Comparison of ENCODE assay signal across 27 mouse cellular contexts in the genomic region with DNA sequence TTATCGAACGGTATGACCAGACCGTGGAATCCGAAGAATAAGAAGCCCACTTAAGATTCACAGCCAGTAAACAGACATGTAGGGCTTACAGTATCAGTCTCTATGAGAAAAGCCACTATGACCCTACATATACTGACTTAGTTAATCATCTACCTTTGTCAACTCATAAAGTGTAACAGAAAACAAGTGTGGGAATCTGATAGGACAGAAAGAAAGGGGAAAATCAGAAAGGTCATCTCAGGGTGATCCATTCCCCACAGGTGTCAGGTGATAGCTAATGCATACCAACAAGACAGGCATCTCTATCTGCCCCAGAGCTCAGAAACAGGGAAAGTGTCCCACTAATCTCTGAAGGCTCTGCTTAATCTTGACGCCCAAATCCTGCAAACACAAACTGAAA. TPM values are rescaled to one million over a fixed set of nuclear protein-coding genes. Genes with fewer than 3 reads are reported as not detected.
DNase-seq lines count a peak whose midpoint lies in the region; ATAC-seq lines count a peak whose summit lies in the region.
"Had no signal": no experiment of that assay in that cellular context is flagged by ENCODE, and none has a peak within 500 bp of the region (broad histone marks: within the 10 kb centered on the region; RNA-seq: fewer than 3 reads in every experiment).

No protein-coding gene starts in this region.

- no peak overlapping the region for H3K4me3 ChIP-seq in kidney, embryonic 14.5 days (ENCODE audit: low read length)
- no peak overlapping the region for H3K4me3 ChIP-seq in liver, embryonic 16.5 days (ENCODE audit: low read depth, low read length)
- H3K4me3 ChIP-seq in liver, embryonic 11.5 days (ENCODE audit: low read depth, low read length): no peak overlapping the region
- no peak overlapping the region for H3K4me3 ChIP-seq in intestine, embryonic 16.5 days (ENCODE audit: low read length)
- H3K4me3 ChIP-seq: forebrain, embryonic 13.5 days; heart, embryonic 10.5 days; heart, embryonic 15.5 days; limb, embryonic 10.5 days; limb, embryonic 15.5 days; liver, embryonic 15.5 days; megakaryocyte, embryonic 14.5 days; midbrain, embryonic 13.5 days; stomach, embryonic 15.5 days had no signal

- H3K9ac ChIP-seq in kidney, embryonic 14.5 days (ENCODE audit: low read depth, low read length): no peak overlapping the region
- H3K9ac ChIP-seq in liver, embryonic 16.5 days (ENCODE audit: low read depth, low read length): no peak overlapping the region
- no peak overlapping the region for H3K9ac ChIP-seq in liver, embryonic 11.5 days (ENCODE audit: low read depth, low read length)
- H3K9ac ChIP-seq in intestine, embryonic 16.5 days (ENCODE audit: low read depth, low read length): no peak overlapping the region
- H3K9ac ChIP-seq: forebrain, embryonic 13.5 days; heart, embryonic 15.5 days; limb, embryonic 15.5 days; liver, embryonic 15.5 days; midbrain, embryonic 13.5 days; stomach, embryonic 15.5 days had no signal

- DNase-seq in kidney, adult 18-20 months: no peak
- DNase-seq in liver, embryonic 11.5 days (ENCODE audit: low spot score): no peak
- peak; percentile 59 for DNase-seq in large intestine, adult 2 months (ENCODE audit: low read depth, low spot score)
- no peak for DNase-seq in adrenal gland, adult (ENCODE audit: inconsistent age in 2 of 2, low spot score in 1 of 2)
- DNase-seq: adrenal gland, adult 2 months; adrenal gland, postnatal 36 days; B cell, adult 2 months; cerebellum, adult 8-10 months; cerebellum, postnatal 36 days; gastrocnemius, postnatal 25 days; lung, postnatal 4 days; retina, postnatal 1 day; right cerebral cortex, postnatal 14 days; thymus, postnatal 14 days had no signal

- H3K4me1 ChIP-seq in kidney, embryonic 14.5 days (ENCODE audit: control insufficient read depth, insufficient read depth, low read length): peaks cover 35% of the 10 kb centered on the region
- H3K4me1 ChIP-seq in liver, embryonic 16.5 days (ENCODE audit: control insufficient read depth, low read depth, low read length): peaks cover 2% of the 10 kb centered on the region; the same call in 1 of the 2 replicates
- H3K4me1 ChIP-seq in liver, embryonic 11.5 days (replicated peaks; ENCODE audit: control insufficient read depth, insufficient read depth, low read length): no peaks in the 10 kb centered on the region
- peaks cover 19% of the 10 kb centered on the region for H3K4me1 ChIP-seq in intestine, embryonic 16.5 days (ENCODE audit: control insufficient read depth, insufficient read depth, low read length)

- H3K9me3 ChIP-seq in kidney, embryonic 14.5 days (ENCODE audit: control insufficient read depth, low read length): no peaks in the 10 kb centered on the region
- H3K9me3 ChIP-seq in liver, embryonic 16.5 days (replicated peaks; ENCODE audit: control insufficient read depth, low read length): no peaks in the 10 kb centered on the region
- no peaks in the 10 kb centered on the region for H3K9me3 ChIP-seq in liver, embryonic 11.5 days (ENCODE audit: control insufficient read depth, low read length)
- no peaks in the 10 kb centered on the region for H3K9me3 ChIP-seq in intestine, embryonic 16.5 days (ENCODE audit: control insufficient read depth, low read length)
- H3K9me3 ChIP-seq: heart, embryonic 10.5 days; heart, embryonic 15.5 days; limb, embryonic 10.5 days; limb, embryonic 15.5 days; liver, embryonic 15.5 days; megakaryocyte, embryonic 14.5 days; midbrain, embryonic 13.5 days; stomach, embryonic 15.5 days had no signal

- peak overlapping the region; percentile 19; the same call in 1 of the 2 replicates for H3K4me2 ChIP-seq in kidney, embryonic 14.5 days (replicated peaks; ENCODE audit: low read depth, low read length)
- H3K4me2 ChIP-seq in liver, embryonic 16.5 days (ENCODE audit: low read depth, low read length): no peak overlapping the region
- no peak overlapping the region for H3K4me2 ChIP-seq in liver, embryonic 11.5 days
- H3K4me2 ChIP-seq in intestine, embryonic 16.5 days (ENCODE audit: low read depth, low read length): peak overlapping the region; percentile 30; the same call in 1 of the 2 replicates
- H3K4me2 ChIP-seq: forebrain, embryonic 13.5 days; heart, embryonic 15.5 days; limb, embryonic 15.5 days; liver, embryonic 15.5 days; midbrain, embryonic 13.5 days; stomach, embryonic 15.5 days had no signal

- 79% methylated on average over 5 of the region's 5 CpGs for WGBS in kidney, embryonic 14.5 days
- 72% methylated on average over 5 of the region's 5 CpGs for WGBS in liver, embryonic 16.5 days (ENCODE audit: insufficient replicate concordance)
- WGBS in liver, embryonic 11.5 days: 82% methylated on average over 5 of the region's 5 CpGs
- WGBS in intestine, embryonic 16.5 days: 67% methylated on average over 5 of the region's 5 CpGs
- 32% methylated on average over 5 of the region's 5 CpGs for WGBS in large intestine, adult 2 months

- H3K27ac ChIP-seq in kidney, embryonic 14.5 days (ENCODE audit: low read depth, low read length): peak overlapping the region; percentile 51; the same call in 1 of the 2 replicates
- no peak overlapping the region for H3K27ac ChIP-seq in liver, embryonic 16.5 days (ENCODE audit: low read length)
- H3K27ac ChIP-seq in liver, embryonic 11.5 days (ENCODE audit: low read depth, low read length): no peak overlapping the region
- no peak overlapping the region; the same call in 1 of the 2 replicates for H3K27ac ChIP-seq in intestine, embryonic 16.5 days (ENCODE audit: low read length)
- H3K27ac ChIP-seq: forebrain, embryonic 13.5 days; heart, embryonic 10.5 days; heart, embryonic 15.5 days; limb, embryonic 10.5 days; limb, embryonic 15.5 days; liver, embryonic 15.5 days; midbrain, embryonic 13.5 days; stomach, embryonic 15.5 days had no signal

- H3K27me3 ChIP-seq in kidney, embryonic 14.5 days (ENCODE audit: control insufficient read depth, insufficient read depth, low read length): no peaks in the 10 kb centered on the region
- peaks cover 13% of the 10 kb centered on the region for H3K27me3 ChIP-seq in liver, embryonic 16.5 days (ENCODE audit: control insufficient read depth, insufficient read depth, low read depth, low read length)
- H3K27me3 ChIP-seq in liver, embryonic 11.5 days (replicated peaks; ENCODE audit: control insufficient read depth, insufficient read depth, low read length): no peaks in the 10 kb centered on the region
- no peaks in the 10 kb centered on the region for H3K27me3 ChIP-seq in intestine, embryonic 16.5 days (replicated peaks; ENCODE audit: control insufficient read depth, insufficient read depth, low read length)
- H3K27me3 ChIP-seq: forebrain, embryonic 13.5 days; heart, embryonic 15.5 days; limb, embryonic 15.5 days; midbrain, embryonic 13.5 days; stomach, embryonic 15.5 days had no signal

- no peaks in the 10 kb centered on the region for H3K36me3 ChIP-seq in kidney, embryonic 14.5 days (ENCODE audit: control insufficient read depth, insufficient read depth, low read length)
- H3K36me3 ChIP-seq in liver, embryonic 16.5 days (ENCODE audit: control insufficient read depth, insufficient read depth): no peaks in the 10 kb centered on the region
- no peaks in the 10 kb centered on the region for H3K36me3 ChIP-seq in liver, embryonic 11.5 days (ENCODE audit: control insufficient read depth, insufficient read depth, low read length)
- H3K36me3 ChIP-seq in intestine, embryonic 16.5 days (ENCODE audit: control insufficient read depth, insufficient read depth, low read length): no peaks in the 10 kb centered on the region
- H3K36me3 ChIP-seq: heart, embryonic 10.5 days; heart, embryonic 15.5 days; limb, embryonic 15.5 days; liver, embryonic 15.5 days; midbrain, embryonic 13.5 days; stomach, embryonic 15.5 days had no signal

- ATAC-seq in kidney, embryonic 14.5 days (ENCODE audit: low FRiP score, low TSS enrichment): no peak
- peak; percentile 47; the same call in 1 of the 2 replicates for ATAC-seq in liver, embryonic 16.5 days (ENCODE audit: low read depth)
- no peak for ATAC-seq in liver, embryonic 11.5 days (replicated peaks; ENCODE audit: low FRiP score)
- ATAC-seq in intestine, embryonic 16.5 days: peak; percentile 60
- ATAC-seq: forebrain, embryonic 13.5 days; hindbrain, embryonic 16.5 days; midbrain, embryonic 13.5 days had no signal

RNA-seq across cellular contexts. Expression of a gene that starts 4.5 kb away (rescaled TPM):
- polyA plus RNA-seq in kidney, embryonic 14.5 days (2014; fragmentation: Nextera tagmentation; extraction: Ambion mirVana): 20.1 and 37.6 TPM in 2 replicates
- polyA plus RNA-seq in liver, embryonic 16.5 days (2015; fragmentation: Nextera tagmentation; extraction: Ambion mirVana): 0.37 and 0.51 TPM in 2 replicates
- 4.6 and 5.3 TPM in 2 replicates for polyA plus RNA-seq in liver, embryonic 11.5 days (2014; fragmentation: Nextera tagmentation; extraction: Ambion mirVana)
- polyA plus RNA-seq in intestine, embryonic 16.5 days (2015; fragmentation: Nextera tagmentation; extraction: Ambion mirVana): 10.9 and 11.6 TPM in 2 replicates
- polyA plus RNA-seq in large intestine, adult 2 months (2012; rRNA removed): 9.9 and 15.7 TPM in 2 replicates

Comparison
In these comparisons a context has a peak if more than half of its experiments do, and no peak if none do; other contexts are left out.
1. ATAC-seq: peak in liver, embryonic 16.5 days (single experiment) and intestine, embryonic 16.5 days (single experiment); none in kidney, embryonic 14.5 days (single experiment) and liver, embryonic 11.5 days (single experiment).
2. H3K4me2 ChIP-seq: peak in kidney, embryonic 14.5 days (single experiment) and intestine, embryonic 16.5 days (single experiment); none in liver, embryonic 16.5 days (single experiment) and liver, embryonic 11.5 days (single experiment).